Mouse (Mus musculus) NIH3T3 (cell line): ENCODE measurements around the gene Rbm4b.
"Not testable (repeated sequence)": the region's sequence is repeated elsewhere in the genome, so short reads cannot be mapped to it uniquely, and the experiment has no call there.

Source experiments
- DNase-seq: peaks from one replicate; pipeline ENCODE4 v3.0.0-alpha.2; 2012; ENCODE audit warnings: low read depth

Rbm4b gene

GRCm38 (mm10) chr19:4745057-4745456 is 11.2 kb upstream of the Rbm4b start:
- DNase-seq = peak; percentile 77

GRCm38 (mm10) chr19:4745681-4746080 is 10.6 kb upstream of the Rbm4b start:
- DNase-seq = no peak

GRCm38 (mm10) chr19:4746611-4747010 is 9.7 kb upstream of the Rbm4b start:
- DNase-seq = no peak

- no peak for DNase-seq
Measured at GRCm38 (mm10) chr19:4747631-4748312, 8.5 kb upstream of the Rbm4b start.

GRCm38 (mm10) chr19:4748493-4748892 is 7.8 kb upstream of the Rbm4b start:
- no peak for DNase-seq

- DNase-seq = no peak
Measured at GRCm38 (mm10) chr19:4749975-4750374, 6.3 kb upstream of the Rbm4b start.

- DNase-seq = peak; percentile 95
Measured at GRCm38 (mm10) chr19:4755565-4756192, 618 bp upstream of the Rbm4b start.

GRCm38 (mm10) chr19:4756921-4757320 is 624 bp downstream of the Rbm4b start:
- no peak for DNase-seq

- not testable (repeated sequence) for DNase-seq
Measured at GRCm38 (mm10) chr19:4760544-4760943, 4.2 kb downstream of the Rbm4b start.

GRCm38 (mm10) chr19:4762876-4763275 is 6.6 kb downstream of the Rbm4b start:
- peak; percentile 56 for DNase-seq

- DNase-seq = no peak
Measured at GRCm38 (mm10) chr19:4767507-4768148, 11.3 kb downstream of the Rbm4b start.

- DNase-seq = no peak
Measured at GRCm38 (mm10) chr19:4772785-4773184, 16.5 kb downstream of the Rbm4b start.

GRCm38 (mm10) chr19:4782891-4783290 is 26.6 kb downstream of the Rbm4b start:
- DNase-seq = no peak

- DNase-seq = no peak
Measured at GRCm38 (mm10) chr19:4785206-4785605, 28.9 kb downstream of the Rbm4b start.

- no peak for DNase-seq
Measured at GRCm38 (mm10) chr19:4786313-4786712, 30.0 kb downstream of the Rbm4b start.

- peak; percentile 67 for DNase-seq
Measured at GRCm38 (mm10) chr19:4793281-4793830, 37.1 kb downstream of the Rbm4b start.

GRCm38 (mm10) chr19:4793831-4794422 is 37.6 kb downstream of the Rbm4b start, which contains the start of gene Rbm4:
TSS of gene Rbm4 (minus strand) at chr19:4793901.
- DNase-seq = peak; percentile 100

GRCm38 (mm10) chr19:4795929-4796328 is 39.6 kb downstream of the Rbm4b start:
- DNase-seq = no peak

- no peak for DNase-seq
Measured at GRCm38 (mm10) chr19:4797846-4798245, 41.5 kb downstream of the Rbm4b start.

- DNase-seq = no peak
Measured at GRCm38 (mm10) chr19:4799083-4799482, 42.8 kb downstream of the Rbm4b start.

GRCm38 (mm10) chr19:4802691-4803091 is 46.4 kb downstream of the Rbm4b start:
- DNase-seq = no peak

- no peak for DNase-seq
Measured at GRCm38 (mm10) chr19:4803283-4803682, 47.0 kb downstream of the Rbm4b start.
